Mouse (Mus musculus) hindbrain, embryonic 10.5 days (tissue): ENCODE measurements at regions not wholly inside any gene's neighbourhood (a gene's known extent, or its start where the extent isn't known, plus 50 kb on each side); places are given as distances from the start of the nearest gene placed in this dataset.

Experiments used
- DNase-seq: peaks from one replicate; pipeline ENCODE4 v3.0.0-alpha.2; 2017; ENCODE audit warnings: low spot score
- H3K27ac ChIP-seq: fragments of 300-500 bp; sonication (generic); 2 replicates; pipeline ENCODE4 v1.5.1; 2016; ENCODE audit warnings: mild to moderate bottlenecking, moderate library complexity
- H3K27me3 ChIP-seq: fragments of 300-500 bp; sonication (generic); 2 replicates; pipeline ENCODE4 v1.6.1; 2016; ENCODE audit warnings: mild to moderate bottlenecking; ENCODE audit not compliant: poor library complexity, insufficient read depth, severe bottlenecking
- H3K36me3 ChIP-seq: fragments of 300-500 bp; sonication (generic); 2 replicates; pipeline ENCODE4 v1.6.1; 2016; ENCODE audit warnings: mild to moderate bottlenecking, moderate library complexity
- H3K4me1 ChIP-seq: fragments of 300-500 bp; sonication (generic); replicated peaks from 2 replicates; pipeline ENCODE4 v1.6.1; 2016; ENCODE audit warnings: mild to moderate bottlenecking
- H3K4me3 ChIP-seq: fragments of 300-500 bp; sonication (generic); 2 replicates; pipeline ENCODE4 v1.5.1; 2016; ENCODE audit warnings: mild to moderate bottlenecking, moderate library complexity
- H3K9me3 ChIP-seq: fragments of 300-500 bp; sonication (generic); 2 replicates; pipeline ENCODE4 v1.6.1; 2016; ENCODE audit warnings: mild to moderate bottlenecking, moderate library complexity
- WGBS: fragments of 180-500 bp; shearing (Covaris S2); methylation state at CpG from one replicate; pipeline ENCODE4 v1.1.7; 2016; 5-methylcytosine and 5-hydroxymethylcytosine counted together

DNA sequence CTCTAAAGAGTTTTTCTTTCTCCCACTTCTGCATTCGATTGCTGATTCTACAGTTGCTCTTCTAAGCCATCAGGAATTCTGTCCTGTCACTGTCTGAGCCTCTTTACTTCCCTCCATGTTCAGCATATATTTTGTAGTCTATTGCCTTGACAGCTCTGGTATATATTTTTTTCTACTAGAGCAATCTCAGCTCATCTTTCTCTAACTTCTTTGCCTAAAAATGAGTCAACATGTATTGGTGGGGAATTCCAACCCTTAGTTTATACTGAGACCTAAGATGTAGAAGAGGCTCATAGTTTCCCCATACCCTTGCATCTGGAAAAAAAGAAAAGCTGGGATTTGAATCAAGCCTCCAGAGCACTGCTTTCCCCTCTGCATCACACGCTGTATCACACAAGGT is 114.7 kb downstream of the Kctd12 start:
- DNase-seq: no peak
- H3K9me3 ChIP-seq: no peaks in the 10 kb centered on the region
- H3K27me3 ChIP-seq: no peaks in the 10 kb centered on the region
- no peak overlapping the region for H3K4me3 ChIP-seq
- no peaks in the 10 kb centered on the region for H3K4me1 ChIP-seq
- H3K27ac ChIP-seq: no peak overlapping the region
- 87% methylated on average over 2 of the region's 2 CpGs for WGBS
- H3K36me3 ChIP-seq: no peaks in the 10 kb centered on the region

DNA sequence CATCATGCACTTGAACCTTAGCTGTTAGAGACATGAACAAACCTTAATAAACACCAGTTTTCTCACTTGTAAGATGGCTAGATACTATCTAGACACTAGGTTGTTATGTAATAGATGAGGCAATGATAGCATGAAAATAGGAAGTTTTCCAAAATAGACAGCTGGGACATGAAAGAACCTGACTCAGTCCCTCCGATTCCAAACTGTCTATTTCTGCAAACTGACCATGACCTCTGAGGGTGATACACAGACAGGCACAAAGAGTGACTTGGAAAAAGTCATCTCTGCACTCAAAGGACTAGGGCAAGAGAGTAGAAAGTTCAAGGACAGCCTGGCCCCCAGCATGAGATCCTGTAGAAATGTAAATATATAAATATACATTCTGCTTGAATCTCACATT is 115.9 kb downstream of the Kctd12 start:
- Histone ChIP-seq H3K27ac (no peak overlapping the region), H3K9me3 (no peaks in the 10 kb centered on the region), H3K4me1 (no peaks in the 10 kb centered on the region), H3K36me3 (no peaks in the 10 kb centered on the region), H3K4me3 (no peak overlapping the region), H3K27me3 (no peaks in the 10 kb centered on the region)
- DNase-seq: no peak
- 86% methylated on average over 1 of the region's 1 CpGs for WGBS

DNA sequence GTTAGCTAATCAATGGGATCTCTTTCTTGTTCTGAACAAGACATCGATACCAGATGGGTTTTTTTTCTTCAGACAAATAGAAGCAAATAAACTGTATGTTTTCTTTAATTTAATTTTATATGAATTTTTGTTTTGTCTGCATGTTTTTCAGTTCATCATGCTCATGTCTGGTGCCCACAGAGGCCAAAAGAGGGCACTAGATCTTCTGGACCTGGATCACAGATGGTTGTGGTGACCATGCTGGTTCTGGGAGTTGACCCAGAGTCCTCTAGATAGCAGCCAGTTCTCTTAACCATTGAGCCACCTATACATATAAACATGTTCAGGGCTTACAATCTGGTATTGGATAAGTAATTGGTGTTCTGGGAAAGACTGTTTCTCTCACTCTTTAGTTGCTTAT is 120.7 kb downstream of the Kctd12 start:
- Histone ChIP-seq H3K36me3 (no peaks in the 10 kb centered on the region), H3K4me3 (no peak overlapping the region), H3K27ac (no peak overlapping the region), H3K9me3 (no peaks in the 10 kb centered on the region), H3K27me3 (no peaks in the 10 kb centered on the region), H3K4me1 (no peaks in the 10 kb centered on the region)
- WGBS: 87% methylated on average over 1 of the region's 1 CpGs
- DNase-seq: no peak

DNA sequence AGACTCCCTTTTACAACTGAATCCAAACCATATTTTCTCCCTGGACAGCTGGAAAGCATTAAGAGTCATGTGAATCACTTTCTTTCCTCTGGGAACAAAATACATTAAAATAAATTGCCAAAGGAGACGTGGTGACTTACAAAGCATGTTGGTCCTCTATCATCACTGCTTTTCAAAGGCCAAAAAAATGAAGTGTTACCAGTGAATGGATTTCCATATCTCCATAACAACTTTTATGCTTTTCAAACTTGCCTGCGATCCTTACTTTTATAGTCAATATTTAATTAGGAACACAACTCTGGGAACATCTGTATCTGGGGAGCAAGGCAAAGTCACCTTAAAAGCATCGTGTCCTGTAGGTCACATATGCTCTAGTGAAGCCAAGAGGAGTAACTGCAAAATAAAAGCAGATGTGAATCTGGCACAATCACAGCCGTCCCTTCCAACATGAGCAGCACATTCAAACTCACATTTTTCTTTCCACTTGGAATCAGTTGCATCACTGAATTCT is 123.0 kb downstream of the Kctd12 start:
- Histone ChIP-seq H3K27me3 (no peaks in the 10 kb centered on the region), H3K4me3 (no peak overlapping the region), H3K9me3 (no peaks in the 10 kb centered on the region), H3K4me1 (no peaks in the 10 kb centered on the region), H3K27ac (no peak overlapping the region), H3K36me3 (no peaks in the 10 kb centered on the region)
- WGBS: 72% methylated on average over 4 of the region's 4 CpGs
- DNase-seq: no peak

DNA sequence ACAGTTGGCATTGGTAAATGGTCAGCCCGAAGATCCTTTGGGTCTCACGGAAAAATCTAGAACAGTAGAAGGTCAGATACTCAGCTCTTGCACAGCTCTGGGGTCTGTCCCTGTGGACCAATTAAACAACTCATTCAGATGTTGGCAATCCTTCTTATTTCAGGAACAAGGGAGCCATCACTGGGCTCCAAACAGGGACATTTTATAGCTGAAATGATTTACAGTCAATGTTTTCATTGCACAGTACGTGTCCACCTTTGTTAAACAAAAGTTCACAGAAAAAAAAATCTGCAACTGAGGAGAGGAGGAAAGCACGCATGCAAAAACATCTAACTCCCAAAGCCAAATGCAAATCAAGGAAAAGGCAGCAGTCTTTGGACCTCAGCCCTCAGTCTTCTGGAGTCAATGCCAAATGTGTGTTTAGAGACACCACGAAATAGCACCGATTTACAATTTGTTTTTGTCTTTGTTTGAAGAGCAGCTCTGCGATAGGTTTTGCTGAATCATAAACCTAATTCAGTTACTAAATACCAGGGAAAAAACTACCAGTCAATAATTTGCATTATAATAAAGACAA is 127.1 kb downstream of the Kctd12 start:
- no peak for DNase-seq
- Histone ChIP-seq H3K4me1 (no peaks in the 10 kb centered on the region), H3K36me3 (no peaks in the 10 kb centered on the region), H3K27ac (no peak overlapping the region), H3K27me3 (no peaks in the 10 kb centered on the region), H3K4me3 (no peak overlapping the region), H3K9me3 (no peaks in the 10 kb centered on the region)
- WGBS: 85% methylated on average over 7 of the region's 7 CpGs

DNA sequence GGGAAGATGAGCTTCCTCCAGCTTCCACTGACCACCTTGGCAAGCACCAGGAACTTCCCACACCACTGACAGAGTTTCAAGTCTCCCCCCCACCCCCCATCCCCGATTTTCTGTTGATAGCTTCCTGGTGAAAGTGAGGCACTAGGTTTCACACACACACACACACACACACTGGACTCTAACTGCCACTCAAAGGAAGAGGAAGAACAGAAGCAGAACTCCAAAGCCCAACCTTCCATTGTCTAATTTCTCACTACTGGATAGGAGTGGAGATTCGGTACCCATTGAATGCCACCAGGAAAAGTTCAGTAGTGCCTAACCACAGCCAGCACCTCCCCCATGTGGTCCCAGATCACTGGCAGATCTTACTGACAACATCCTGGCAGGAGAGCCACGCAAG is 138.7 kb downstream of the Kctd12 start:
- DNase-seq: no peak
- Histone ChIP-seq H3K36me3 (no peaks in the 10 kb centered on the region), H3K27ac (no peak overlapping the region), H3K9me3 (no peaks in the 10 kb centered on the region), H3K4me1 (no peaks in the 10 kb centered on the region), H3K4me3 (no peak overlapping the region), H3K27me3 (no peaks in the 10 kb centered on the region)
- whole genome bisulfite sequencing: 75% methylated on average over 3 of the region's 3 CpGs

DNA sequence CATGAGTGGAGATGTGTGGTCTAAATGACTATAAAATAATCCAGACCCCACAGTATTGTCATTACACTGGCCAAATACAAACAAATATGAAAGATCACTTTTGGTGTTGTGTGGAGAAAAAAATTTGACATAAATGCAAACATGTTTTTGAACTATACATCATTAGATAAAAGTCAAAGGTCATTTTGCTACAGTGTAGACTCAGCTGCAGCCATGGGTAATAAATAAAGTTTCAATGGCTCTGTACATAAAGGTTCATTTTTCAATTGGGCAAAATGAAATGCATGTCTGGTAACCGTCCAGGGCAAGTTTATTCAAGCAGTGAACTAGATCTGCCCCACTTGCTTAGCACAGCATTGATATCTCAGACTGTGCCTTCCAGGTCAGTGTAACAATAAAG is 144.8 kb downstream of the Kctd12 start:
- H3K36me3 ChIP-seq: no peaks in the 10 kb centered on the region
- H3K4me3 ChIP-seq: no peak overlapping the region
- DNase-seq: no peak
- no peaks in the 10 kb centered on the region for H3K27me3 ChIP-seq
- H3K27ac ChIP-seq: no peak overlapping the region
- 76% methylated on average over 1 of the region's 1 CpGs for WGBS
- no peaks in the 10 kb centered on the region for H3K9me3 ChIP-seq
- no peaks in the 10 kb centered on the region for H3K4me1 ChIP-seq

DNA sequence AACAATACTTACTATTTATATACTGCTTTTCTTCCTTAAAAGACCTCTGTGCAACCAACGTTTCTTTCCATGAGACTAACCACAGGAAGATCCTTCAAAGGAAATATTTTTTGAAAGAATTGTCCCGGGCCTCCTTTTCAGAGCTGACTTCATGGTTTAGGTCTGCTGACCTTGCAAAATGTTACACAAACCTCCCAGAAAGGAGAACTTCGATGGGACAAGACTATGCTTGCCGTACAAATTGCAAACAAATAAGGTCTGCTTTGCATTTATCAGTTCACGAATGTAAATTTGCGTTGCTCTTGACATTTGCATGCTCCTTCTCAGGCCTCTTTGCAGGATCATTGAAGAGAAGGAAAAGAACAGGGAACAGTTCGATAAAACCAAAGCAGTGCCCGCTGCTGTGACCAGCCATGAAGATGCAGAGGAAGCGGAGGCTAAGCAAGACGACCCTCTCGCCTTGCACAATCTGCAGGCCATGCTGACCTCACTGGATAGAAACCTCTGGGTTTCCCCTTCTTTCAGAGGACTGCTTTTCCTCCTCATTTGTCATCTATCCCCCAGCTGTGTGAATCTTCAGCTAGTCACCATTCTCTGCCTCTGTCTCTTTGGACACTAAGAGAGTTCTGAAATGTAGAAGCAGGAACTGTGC is 147.2 kb downstream of the Kctd12 start:
- H3K4me1 ChIP-seq: no peaks in the 10 kb centered on the region
- H3K27me3 ChIP-seq: no peaks in the 10 kb centered on the region
- H3K4me3 ChIP-seq: no peak overlapping the region
- no peak overlapping the region for H3K27ac ChIP-seq
- 82% methylated on average over 11 of the region's 11 CpGs for WGBS
- no peaks in the 10 kb centered on the region for H3K36me3 ChIP-seq
- DNase-seq: no peak
- no peaks in the 10 kb centered on the region for H3K9me3 ChIP-seq

DNA sequence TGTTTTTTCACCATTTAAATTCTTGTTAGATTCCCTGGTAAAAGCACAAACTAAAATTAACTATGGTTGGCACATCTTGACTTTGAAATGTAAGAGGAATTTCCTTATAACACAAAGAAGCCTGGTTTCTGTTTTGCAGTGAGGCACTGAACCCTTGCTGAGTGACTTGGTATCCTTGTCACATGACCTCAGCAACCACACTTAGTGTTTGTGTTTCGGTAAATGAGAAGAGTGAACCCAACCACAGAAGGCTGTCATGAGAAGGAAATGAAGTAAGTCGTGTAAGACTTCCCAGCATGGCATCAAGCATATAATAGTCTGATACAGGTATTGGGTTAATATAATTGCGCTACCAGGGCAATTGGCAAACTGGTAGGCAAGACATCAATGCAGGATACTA is 154.0 kb downstream of the Kctd12 start:
- Histone ChIP-seq H3K27ac (no peak overlapping the region), H3K4me1 (no peaks in the 10 kb centered on the region), H3K4me3 (no peak overlapping the region), H3K9me3 (no peaks in the 10 kb centered on the region), H3K27me3 (no peaks in the 10 kb centered on the region), H3K36me3 (no peaks in the 10 kb centered on the region)
- 86% methylated on average over 3 of the region's 3 CpGs for WGBS
- no peak for DNase-seq

DNA sequence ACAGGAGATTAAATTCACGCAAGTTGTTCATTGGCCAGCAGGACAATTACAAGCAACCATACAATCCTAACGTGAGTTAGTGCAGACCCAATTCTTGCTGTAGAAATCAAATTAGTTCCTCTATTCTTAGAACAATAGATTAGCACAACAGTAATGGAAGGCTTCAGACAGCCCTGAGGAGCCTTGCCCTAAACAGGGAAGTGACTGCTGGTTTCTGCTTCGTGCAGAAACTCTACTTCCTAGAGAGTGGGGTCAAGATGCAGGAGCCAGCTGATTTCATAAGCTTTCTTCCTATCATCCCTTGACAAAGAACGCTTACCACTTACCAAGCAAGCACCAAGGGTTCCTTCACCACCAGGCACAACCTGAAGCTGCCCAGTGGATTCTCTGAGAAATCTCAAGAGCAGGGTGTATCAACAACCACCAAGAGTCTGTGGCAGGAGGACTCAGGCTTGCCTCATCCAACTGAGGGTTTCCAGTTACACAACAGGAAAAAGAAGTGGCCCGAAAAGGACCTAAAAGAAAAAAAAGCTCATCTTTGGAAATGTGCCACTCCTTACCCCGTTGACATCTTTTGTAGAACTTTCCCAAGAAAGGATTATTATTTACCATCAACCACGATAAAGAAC is 154.6 kb downstream of the Kctd12 start:
- no peak overlapping the region for H3K27ac ChIP-seq
- no peak overlapping the region for H3K4me3 ChIP-seq
- WGBS: 82% methylated on average over 7 of the region's 7 CpGs
- no peaks in the 10 kb centered on the region for H3K4me1 ChIP-seq
- no peaks in the 10 kb centered on the region for H3K36me3 ChIP-seq
- DNase-seq: no peak
- H3K27me3 ChIP-seq: no peaks in the 10 kb centered on the region
- no peaks in the 10 kb centered on the region for H3K9me3 ChIP-seq

DNA sequence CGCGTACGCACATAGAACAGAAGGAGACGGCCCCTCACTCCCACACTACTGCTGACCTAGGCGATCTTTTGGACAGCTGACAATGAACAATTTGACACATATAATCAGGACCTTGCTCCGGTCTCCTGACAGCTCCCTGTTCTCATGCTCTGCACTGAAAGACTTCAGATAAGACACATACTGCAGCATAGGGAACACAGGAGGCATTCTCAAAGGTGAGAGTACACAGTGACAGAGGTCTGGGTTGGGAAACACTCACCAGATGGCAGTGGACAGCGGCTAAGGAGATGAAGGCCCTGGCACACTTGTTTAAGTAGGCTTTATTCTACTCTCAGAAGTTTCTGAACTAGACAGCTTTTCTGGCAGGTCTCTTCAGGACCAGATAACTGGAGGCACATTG is 156.9 kb downstream of the Kctd12 start:
- H3K4me1 ChIP-seq: no peaks in the 10 kb centered on the region
- no peaks in the 10 kb centered on the region for H3K36me3 ChIP-seq
- WGBS: 88% methylated on average over 7 of the region's 7 CpGs
- no peak overlapping the region for H3K4me3 ChIP-seq
- DNase-seq: no peak
- no peaks in the 10 kb centered on the region for H3K27me3 ChIP-seq
- no peaks in the 10 kb centered on the region for H3K9me3 ChIP-seq
- H3K27ac ChIP-seq: no peak overlapping the region

DNA sequence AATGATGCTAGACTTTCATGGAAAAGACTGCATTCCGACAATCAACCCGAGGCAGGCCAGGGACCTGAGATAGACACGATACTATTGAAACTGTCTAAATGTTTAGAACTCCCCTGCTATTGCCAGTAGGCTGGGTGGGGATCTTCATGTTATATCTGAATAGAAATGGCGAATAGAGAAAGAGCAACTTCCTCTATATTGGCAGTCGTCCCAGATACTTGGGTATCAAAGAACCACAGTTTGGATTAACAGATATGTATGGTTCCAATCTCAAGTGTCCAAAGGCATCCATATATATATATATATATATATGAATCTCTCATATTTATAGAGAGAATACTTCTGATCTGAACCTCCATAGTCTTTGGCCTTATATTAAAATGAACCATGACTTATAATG is 161.8 kb downstream of the Kctd12 start:
- H3K4me3 ChIP-seq: no peak overlapping the region
- no peaks in the 10 kb centered on the region for H3K4me1 ChIP-seq

DNA sequence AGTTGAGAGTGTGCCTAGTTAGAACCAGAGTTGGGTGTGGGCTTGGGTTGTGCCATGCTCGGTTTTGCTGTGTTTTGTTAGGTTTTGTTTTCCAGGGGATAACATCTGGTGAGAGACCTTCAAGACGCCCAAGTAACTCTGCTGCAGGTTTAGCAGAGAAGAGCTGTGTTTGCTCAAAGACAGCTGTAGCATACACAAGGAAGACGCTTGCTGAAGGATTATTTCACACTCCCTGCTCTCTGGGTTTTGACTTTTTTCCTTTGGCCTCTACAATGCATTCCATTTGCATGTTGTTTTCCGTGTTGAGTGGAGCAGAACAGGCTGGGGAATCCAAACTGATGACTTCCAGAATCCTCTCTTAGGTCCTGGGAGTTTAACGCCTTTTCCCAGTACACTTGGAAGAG is 170.8 kb downstream of the Kctd12 start:
- no peaks in the 10 kb centered on the region for H3K36me3 ChIP-seq
- no peak overlapping the region for H3K4me3 ChIP-seq
- 0 out of 2 replicates have a peak, but pooled peaks cover 6% of the 10 kb centered on the region for H3K4me1 ChIP-seq
- H3K27me3 ChIP-seq: no peaks in the 10 kb centered on the region
- no peak for DNase-seq
- WGBS: 63% methylated on average over 5 of the region's 5 CpGs
- H3K27ac ChIP-seq: no peak overlapping the region
- no peaks in the 10 kb centered on the region for H3K9me3 ChIP-seq

More for the DNA sequence above, 161.8 kb downstream of the Kctd12 start:
- Histone ChIP-seq H3K36me3 (no peaks in the 10 kb centered on the region), H3K9me3 (no peaks in the 10 kb centered on the region), H3K27ac (no peak overlapping the region), H3K27me3 (no peaks in the 10 kb centered on the region)
- DNase-seq: no peak
- 91% methylated on average over 5 of the region's 5 CpGs for WGBS
